Mouse (Mus musculus): ENCODE results near the gene Ncam2. TPM values are rescaled to one million over a fixed set of nuclear protein-coding genes. Genes with fewer than 3 reads are reported as not detected.

The Ncam2 gene
- polyA plus RNA-seq, 1 experiment from 2014 or later: 1.5 TPM

DNA sequence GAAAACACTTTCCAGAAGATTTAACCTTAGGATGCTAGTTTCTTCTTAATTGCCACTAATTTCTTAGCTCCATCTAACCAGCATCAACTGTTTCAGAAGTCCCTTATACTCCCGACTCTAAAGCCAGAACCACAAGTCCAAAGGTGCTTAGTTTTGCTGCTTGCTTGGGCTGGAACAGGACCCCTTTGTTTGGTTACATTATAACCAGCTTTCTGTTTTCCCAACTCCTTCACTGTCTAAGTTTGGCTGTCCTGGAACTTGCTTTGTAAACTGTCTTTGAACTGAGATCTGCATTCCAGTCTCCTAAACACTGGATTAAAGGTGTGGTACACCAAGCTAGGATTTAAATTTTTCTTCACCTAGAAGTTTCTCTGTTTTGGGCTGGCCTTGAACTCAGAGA is 475.0 kb downstream of the Ncam2 start:
- no peaks in the 10 kb centered on the region for H3K4me1 ChIP-seq (ENCODE audit: control insufficient read depth, insufficient read depth, low read length)
- no peaks in the 10 kb centered on the region for H3K27me3 ChIP-seq (ENCODE audit: control insufficient read depth, insufficient read depth, low read length)
- H3K27ac ChIP-seq (replicated peaks; ENCODE audit: low read depth, low read length): no peak overlapping the region
- ATAC-seq (replicated peaks; ENCODE audit: insufficient number of reproducible peaks, low FRiP score, low TSS enrichment, low read depth) (no peak), DNase-seq (ENCODE audit: low spot score) (no peak)
- H3K36me3 ChIP-seq (replicated peaks; ENCODE audit: control insufficient read depth, insufficient read depth, low read depth, low read length): no peaks in the 10 kb centered on the region
- H3K4me2 ChIP-seq (ENCODE audit: low read depth, low read length): no peak overlapping the region
- H3K9ac ChIP-seq (replicated peaks; ENCODE audit: low read length): no peak overlapping the region
- H3K4me3 ChIP-seq (ENCODE audit: low read depth, low read length): no peak overlapping the region
- H3K9me3 ChIP-seq (replicated peaks; ENCODE audit: control insufficient read depth, low read length): no peaks in the 10 kb centered on the region
- 59% methylated on average over 1 of the region's 1 CpGs for WGBS

Measured in embryonic facial prominence, embryonic 11.5 days (tissue).